Mouse (Mus musculus): ENCODE data around the gene Setdb1. TPM values are rescaled to one million over a fixed set of nuclear protein-coding genes. Genes with fewer than 3 reads are reported as not detected.

Gene Setdb1
- polyA plus RNA-seq, 1 experiment from 2014 or later = 53.6 TPM

DNA sequence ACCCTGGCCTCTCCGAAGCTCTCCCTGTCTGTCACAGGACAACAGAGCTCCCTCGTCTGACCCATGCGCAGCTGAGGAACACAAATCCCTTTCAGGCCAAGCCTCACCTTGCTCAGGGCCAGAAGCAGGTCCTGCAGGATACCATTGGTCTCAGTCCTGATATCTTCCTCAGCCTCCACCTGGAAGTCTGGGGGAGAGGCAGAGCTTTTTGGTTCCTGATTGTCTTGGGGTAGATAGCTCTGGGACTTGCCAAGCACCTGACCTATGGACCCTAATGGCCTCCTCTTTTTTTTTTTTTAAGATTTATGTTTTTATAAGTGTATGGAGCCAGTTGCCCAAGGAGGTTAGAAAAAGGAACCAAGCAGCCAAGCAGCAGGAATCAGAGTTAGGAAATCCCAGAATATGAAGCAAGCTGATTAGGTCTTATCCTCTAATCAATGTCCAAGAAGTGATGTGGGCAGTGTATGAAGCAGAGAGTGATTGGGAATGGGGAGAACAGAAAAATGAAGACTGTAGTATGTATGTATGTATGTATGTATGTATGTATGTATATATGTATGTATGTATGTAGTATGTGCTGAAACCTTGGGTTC lies 55.7 kb downstream of the Setdb1 start:
- H3K4me1 ChIP-seq (ENCODE audit: control insufficient read depth, insufficient read depth, low read length) = no peaks in the 10 kb centered on the region
- H3K4me3 ChIP-seq (replicated peaks; ENCODE audit: low read depth, low read length) = no peak overlapping the region
- no peak for ATAC-seq (ENCODE audit: low FRiP score, low TSS enrichment)
- no peaks in the 10 kb centered on the region for H3K27me3 ChIP-seq (ENCODE audit: control insufficient read depth, insufficient read depth, low read length)
- WGBS = 79% methylated on average over 3 of the region's 3 CpGs
- DNase-seq = no peak
- H3K9ac ChIP-seq (replicated peaks; ENCODE audit: low read length) = no peak overlapping the region
- no peak overlapping the region for H3K27ac ChIP-seq (replicated peaks; ENCODE audit: low read depth, low read length)
- no peaks in the 10 kb centered on the region for H3K9me3 ChIP-seq (ENCODE audit: control insufficient read depth, low read length)
- H3K36me3 ChIP-seq (ENCODE audit: control insufficient read depth, insufficient read depth, low read length) = peaks cover 3% of the 10 kb centered on the region; the same call in 1 of the 2 replicates
- H3K4me2 ChIP-seq (ENCODE audit: low read length) = no peak overlapping the region

DNA sequence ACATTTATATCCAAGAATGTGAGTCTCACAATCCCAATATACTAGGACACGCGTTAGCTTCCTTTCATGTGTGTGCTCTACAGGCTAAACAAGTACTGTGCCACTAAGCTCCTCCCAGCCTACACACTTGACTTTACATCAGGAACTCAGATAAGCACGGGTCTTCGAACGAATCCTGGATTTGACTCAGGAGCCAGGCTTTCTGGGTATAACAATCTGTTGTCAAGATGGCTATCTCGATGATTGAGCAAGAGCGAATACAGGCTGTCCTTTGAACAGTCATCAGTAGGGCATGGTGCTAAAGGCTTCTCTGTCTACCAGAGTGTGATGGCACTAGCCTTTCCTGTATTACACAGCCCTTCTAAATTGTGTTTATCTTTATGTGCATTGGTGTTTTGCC lies 59.0 kb downstream of the Setdb1 start:
- H3K4me2 ChIP-seq (ENCODE audit: low read length) = no peak overlapping the region
- DNase-seq (no peak), ATAC-seq (ENCODE audit: low FRiP score, low TSS enrichment) (no peak)
- H3K4me3 ChIP-seq (replicated peaks; ENCODE audit: low read depth, low read length) = no peak overlapping the region
- no peaks in the 10 kb centered on the region for H3K4me1 ChIP-seq (ENCODE audit: control insufficient read depth, insufficient read depth, low read length)
- H3K9me3 ChIP-seq (ENCODE audit: control insufficient read depth, low read length) = no peaks in the 10 kb centered on the region
- H3K9ac ChIP-seq (replicated peaks; ENCODE audit: low read length) = no peak overlapping the region
- no peaks in the 10 kb centered on the region for H3K27me3 ChIP-seq (ENCODE audit: control insufficient read depth, insufficient read depth, low read length)
- no peak overlapping the region for H3K27ac ChIP-seq (replicated peaks; ENCODE audit: low read depth, low read length)
- H3K36me3 ChIP-seq (ENCODE audit: control insufficient read depth, insufficient read depth, low read length) = peaks cover 30% of the 10 kb centered on the region
- WGBS = 92% methylated on average over 7 of the region's 7 CpGs

DNA sequence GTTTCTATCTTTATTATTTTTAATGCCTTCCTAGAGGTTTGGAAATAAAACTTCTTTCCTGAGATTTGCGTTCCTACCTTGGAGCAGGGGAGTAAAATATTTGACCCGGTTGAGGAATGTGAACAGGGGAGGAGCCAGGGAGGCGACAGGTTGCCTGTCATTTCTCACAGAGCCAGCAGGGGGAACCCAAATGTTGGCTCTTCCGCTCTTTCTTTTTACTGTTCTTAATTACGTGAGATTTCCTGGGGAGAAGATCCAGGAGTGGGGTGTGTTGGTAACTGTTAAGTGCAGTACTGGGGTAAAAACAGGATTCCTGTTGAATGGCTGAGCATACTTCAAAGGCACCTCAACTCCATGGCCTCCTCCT lies 60.9 kb downstream of the Setdb1 start:
- no peak overlapping the region for H3K27ac ChIP-seq (replicated peaks; ENCODE audit: low read depth, low read length)
- H3K4me2 ChIP-seq (ENCODE audit: low read length) = no peak overlapping the region
- H3K4me3 ChIP-seq (replicated peaks; ENCODE audit: low read depth, low read length) = no peak overlapping the region
- no peak overlapping the region for H3K9ac ChIP-seq (replicated peaks; ENCODE audit: low read length)
- H3K9me3 ChIP-seq (ENCODE audit: control insufficient read depth, low read length) = no peaks in the 10 kb centered on the region
- DNase-seq = peak; percentile 70
- no peaks in the 10 kb centered on the region for H3K4me1 ChIP-seq (ENCODE audit: control insufficient read depth, insufficient read depth, low read length)
- no peak for ATAC-seq (ENCODE audit: low FRiP score, low TSS enrichment)
- 13% methylated on average over 5 of the region's 5 CpGs for WGBS
- H3K36me3 ChIP-seq (ENCODE audit: control insufficient read depth, insufficient read depth, low read length) = peaks cover 47% of the 10 kb centered on the region
- H3K27me3 ChIP-seq (ENCODE audit: control insufficient read depth, insufficient read depth, low read length) = no peaks in the 10 kb centered on the region

DNA sequence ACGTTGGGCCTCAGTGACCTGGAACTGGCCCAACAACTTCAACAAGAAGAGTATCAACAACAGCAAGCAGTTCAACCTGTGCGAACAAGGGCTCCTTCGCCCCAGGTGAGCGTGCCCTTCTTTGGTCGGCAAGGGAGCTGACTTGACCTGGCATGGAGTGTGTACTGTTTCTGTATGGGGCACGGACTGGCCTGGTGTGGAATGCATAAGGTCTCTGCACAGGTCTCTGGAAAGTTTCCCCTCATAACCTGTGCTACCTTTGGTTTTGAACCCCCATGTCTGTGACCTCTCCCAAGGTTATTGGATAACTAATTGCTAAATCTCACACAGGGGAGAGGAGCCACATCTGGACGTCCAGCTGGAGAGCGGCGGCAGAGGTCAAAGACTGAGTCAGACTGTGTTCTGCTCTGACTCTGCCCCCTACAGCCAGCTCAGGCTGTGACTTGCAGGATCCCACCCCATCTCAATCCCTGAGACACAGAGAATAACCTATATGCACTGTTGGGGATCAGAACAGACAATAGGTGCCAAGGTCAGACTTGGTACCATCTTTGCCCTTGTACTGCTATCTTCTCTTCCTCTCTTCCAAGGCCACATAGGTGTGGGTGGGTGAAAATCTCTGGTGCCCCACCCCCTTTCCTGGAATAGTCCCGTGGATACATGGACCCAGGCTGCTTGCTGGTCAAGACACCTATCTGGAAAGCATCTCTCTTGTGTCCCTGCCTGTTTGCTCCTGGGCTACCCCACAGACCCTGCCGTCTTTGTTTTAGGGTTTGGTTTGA lies 61.5 kb downstream of the Setdb1 start:
- DNase-seq (no peak), ATAC-seq (ENCODE audit: low FRiP score, low TSS enrichment) (no peak)
- Histone ChIP-seq H3K27ac (replicated peaks; ENCODE audit: low read depth, low read length) (no peak overlapping the region), H3K36me3 (ENCODE audit: control insufficient read depth, insufficient read depth, low read length) (peaks cover 53% of the 10 kb centered on the region), H3K4me2 (ENCODE audit: low read length) (no peak overlapping the region), H3K9me3 (ENCODE audit: control insufficient read depth, low read length) (no peaks in the 10 kb centered on the region), H3K4me3 (replicated peaks; ENCODE audit: low read depth, low read length) (no peak overlapping the region), H3K9ac (replicated peaks; ENCODE audit: low read length) (no peak overlapping the region), H3K4me1 (ENCODE audit: control insufficient read depth, insufficient read depth, low read length) (no peaks in the 10 kb centered on the region), H3K27me3 (ENCODE audit: control insufficient read depth, insufficient read depth, low read length) (no peaks in the 10 kb centered on the region)
- WGBS = 87% methylated on average over 11 of the region's 11 CpGs

DNA sequence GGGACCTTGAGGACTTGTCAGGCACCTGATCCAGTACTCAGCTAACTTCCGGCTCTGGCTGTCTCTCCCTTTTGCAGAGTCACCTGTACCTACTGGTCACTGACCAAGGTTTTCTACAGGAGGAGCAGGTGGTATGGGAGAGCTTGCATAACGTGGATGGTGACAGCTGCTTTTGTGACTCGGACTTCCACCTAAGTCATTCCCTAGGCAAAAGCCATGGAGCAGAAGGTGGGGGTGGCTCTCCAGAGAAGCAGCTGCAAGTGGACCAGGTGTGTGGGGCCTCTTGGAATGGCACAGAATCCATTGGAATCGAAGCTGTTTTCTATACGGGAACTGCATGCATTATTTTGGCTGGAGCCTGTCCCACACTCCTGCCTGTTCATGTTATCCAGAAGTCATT lies 62.3 kb downstream of the Setdb1 start:
- peaks cover 61% of the 10 kb centered on the region for H3K36me3 ChIP-seq (ENCODE audit: control insufficient read depth, insufficient read depth, low read length)
- WGBS = 91% methylated on average over 5 of the region's 5 CpGs
- no peak for ATAC-seq (ENCODE audit: low FRiP score, low TSS enrichment)
- H3K4me2 ChIP-seq (ENCODE audit: low read length) = no peak overlapping the region
- no peak overlapping the region for H3K9ac ChIP-seq (replicated peaks; ENCODE audit: low read length)
- no peaks in the 10 kb centered on the region for H3K9me3 ChIP-seq (ENCODE audit: control insufficient read depth, low read length)
- H3K27ac ChIP-seq (replicated peaks; ENCODE audit: low read depth, low read length) = no peak overlapping the region
- no peak overlapping the region for H3K4me3 ChIP-seq (replicated peaks; ENCODE audit: low read depth, low read length)
- no peaks in the 10 kb centered on the region for H3K27me3 ChIP-seq (ENCODE audit: control insufficient read depth, insufficient read depth, low read length)
- DNase-seq = no peak
- H3K4me1 ChIP-seq (ENCODE audit: control insufficient read depth, insufficient read depth, low read length) = no peaks in the 10 kb centered on the region

DNA sequence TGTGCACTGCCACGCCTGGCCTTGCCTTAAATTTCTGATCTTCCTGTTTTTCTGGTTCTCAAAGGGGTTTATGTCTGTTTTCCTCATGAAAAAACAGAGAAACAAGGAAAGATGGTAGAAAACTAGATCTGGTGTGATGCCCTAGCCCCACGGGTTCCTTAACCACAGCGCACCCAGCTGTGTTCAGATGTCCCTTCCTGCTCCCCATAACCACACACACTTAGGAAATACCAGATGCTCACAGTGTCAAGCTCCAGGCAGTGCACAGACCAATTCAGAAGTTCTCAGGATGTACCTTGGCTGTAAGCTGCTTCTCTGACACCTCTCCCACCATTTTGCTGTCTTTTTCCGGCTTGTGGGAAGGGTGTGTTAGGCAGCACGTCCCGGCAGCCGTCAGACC lies 62.7 kb downstream of the Setdb1 start:
- ATAC-seq (ENCODE audit: low FRiP score, low TSS enrichment) = no peak

DNA sequence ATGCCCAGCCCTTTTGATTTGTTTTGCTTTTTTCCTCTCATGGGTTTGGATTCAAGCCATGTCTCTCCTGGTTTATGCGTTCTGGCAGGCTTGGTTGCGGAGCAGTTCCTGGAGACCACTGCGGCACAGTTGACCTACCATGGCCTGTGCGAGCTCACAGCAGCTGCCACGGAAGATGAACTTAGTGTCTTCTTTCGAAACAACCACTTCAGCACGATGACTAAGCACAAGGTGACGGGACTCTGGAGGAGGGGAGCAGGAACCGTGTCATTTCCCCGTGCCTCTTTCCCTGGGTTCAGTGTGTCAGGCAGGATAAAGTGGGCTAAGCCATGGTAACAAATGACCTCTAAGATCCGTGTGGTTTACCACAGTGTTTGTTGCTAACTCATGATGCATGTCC lies 63.5 kb downstream of the Setdb1 start:
- ATAC-seq (ENCODE audit: low FRiP score, low TSS enrichment) (no peak), DNase-seq (no peak)
- H3K4me1 ChIP-seq (ENCODE audit: control insufficient read depth, insufficient read depth, low read length) = no peaks in the 10 kb centered on the region
- H3K27me3 ChIP-seq (ENCODE audit: control insufficient read depth, insufficient read depth, low read length) = no peaks in the 10 kb centered on the region
- H3K4me3 ChIP-seq (replicated peaks; ENCODE audit: low read depth, low read length) = no peak overlapping the region
- no peak overlapping the region for H3K4me2 ChIP-seq (ENCODE audit: low read length)
- no peak overlapping the region for H3K27ac ChIP-seq (replicated peaks; ENCODE audit: low read depth, low read length)
- 85% methylated on average over 11 of the region's 11 CpGs for WGBS
- peaks cover 68% of the 10 kb centered on the region for H3K36me3 ChIP-seq (ENCODE audit: control insufficient read depth, insufficient read depth, low read length)
- no peak overlapping the region for H3K9ac ChIP-seq (replicated peaks; ENCODE audit: low read length)
- H3K9me3 ChIP-seq (ENCODE audit: control insufficient read depth, low read length) = no peaks in the 10 kb centered on the region

More for the DNA sequence above, 62.7 kb downstream of the Setdb1 start:
- H3K9ac ChIP-seq (replicated peaks; ENCODE audit: low read length) = no peak overlapping the region
- WGBS = 87% methylated on average over 7 of the region's 7 CpGs
- H3K27ac ChIP-seq (replicated peaks; ENCODE audit: low read depth, low read length) = no peak overlapping the region
- H3K27me3 ChIP-seq (ENCODE audit: control insufficient read depth, insufficient read depth, low read length) = no peaks in the 10 kb centered on the region
- no peak for DNase-seq
- H3K4me2 ChIP-seq (ENCODE audit: low read length) = no peak overlapping the region
- no peaks in the 10 kb centered on the region for H3K4me1 ChIP-seq (ENCODE audit: control insufficient read depth, insufficient read depth, low read length)
- peaks cover 65% of the 10 kb centered on the region for H3K36me3 ChIP-seq (ENCODE audit: control insufficient read depth, insufficient read depth, low read length)
- no peaks in the 10 kb centered on the region for H3K9me3 ChIP-seq (ENCODE audit: control insufficient read depth, low read length)
- H3K4me3 ChIP-seq (replicated peaks; ENCODE audit: low read depth, low read length) = no peak overlapping the region

DNA sequence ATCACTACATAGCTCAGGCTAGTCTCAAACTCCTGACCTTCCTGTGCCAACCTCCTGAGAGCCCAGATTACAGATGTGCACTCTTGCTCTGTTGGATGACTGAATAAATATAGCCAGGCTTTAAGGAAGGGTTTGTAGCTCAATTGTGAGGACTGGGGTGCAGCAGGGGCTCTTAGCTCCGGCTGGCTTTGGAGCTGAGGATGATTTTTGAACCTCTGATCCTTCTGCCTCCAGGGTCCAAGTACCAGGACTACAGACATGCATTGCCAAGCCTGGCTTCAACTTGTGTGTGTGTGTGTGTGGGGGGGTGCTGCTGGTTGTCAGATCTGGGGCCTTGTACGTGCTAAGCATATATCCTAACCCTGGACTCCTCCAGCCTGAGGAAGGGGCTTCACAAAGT lies 64.1 kb downstream of the Setdb1 start:
- Histone ChIP-seq H3K27me3 (ENCODE audit: control insufficient read depth, insufficient read depth, low read length) (no peaks in the 10 kb centered on the region), H3K4me3 (replicated peaks; ENCODE audit: low read depth, low read length) (no peak overlapping the region), H3K4me1 (ENCODE audit: control insufficient read depth, insufficient read depth, low read length) (no peaks in the 10 kb centered on the region), H3K4me2 (ENCODE audit: low read length) (no peak overlapping the region), H3K9ac (replicated peaks; ENCODE audit: low read length) (no peak overlapping the region), H3K36me3 (ENCODE audit: control insufficient read depth, insufficient read depth, low read length) (peaks cover 74% of the 10 kb centered on the region), H3K27ac (replicated peaks; ENCODE audit: low read depth, low read length) (no peak overlapping the region), H3K9me3 (ENCODE audit: control insufficient read depth, low read length) (no peaks in the 10 kb centered on the region)
- ATAC-seq (ENCODE audit: low FRiP score, low TSS enrichment) (no peak), DNase-seq (no peak)
- WGBS = 83% methylated on average over 2 of the region's 2 CpGs

DNA sequence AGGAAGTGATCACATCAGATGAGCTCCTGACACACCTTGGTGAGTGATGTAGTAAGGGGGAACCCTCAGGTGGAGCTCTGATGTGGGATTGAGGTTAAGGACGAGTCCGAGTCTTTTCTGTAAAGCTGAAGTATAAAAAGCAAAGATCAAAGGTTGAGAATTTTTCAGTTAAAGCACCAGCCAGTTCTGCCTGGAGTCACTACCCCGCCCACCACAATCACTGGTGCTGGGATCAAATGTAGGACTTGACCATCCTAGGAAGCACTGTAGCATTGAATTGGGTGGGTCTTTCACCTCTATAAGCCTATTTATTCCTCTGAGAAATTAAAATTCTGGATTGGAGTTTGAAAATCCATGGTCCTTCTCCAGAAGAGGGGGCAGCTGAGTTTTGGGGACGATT lies 66.0 kb downstream of the Setdb1 start:
- Histone ChIP-seq H3K4me3 (replicated peaks; ENCODE audit: low read depth, low read length) (no peak overlapping the region), H3K4me1 (ENCODE audit: control insufficient read depth, insufficient read depth, low read length) (no peaks in the 10 kb centered on the region), H3K9ac (replicated peaks; ENCODE audit: low read length) (no peak overlapping the region), H3K9me3 (ENCODE audit: control insufficient read depth, low read length) (no peaks in the 10 kb centered on the region), H3K27ac (replicated peaks; ENCODE audit: low read depth, low read length) (no peak overlapping the region), H3K27me3 (ENCODE audit: control insufficient read depth, insufficient read depth, low read length) (no peaks in the 10 kb centered on the region), H3K4me2 (ENCODE audit: low read length) (no peak overlapping the region), H3K36me3 (ENCODE audit: control insufficient read depth, insufficient read depth, low read length) (peaks cover 78% of the 10 kb centered on the region)
- WGBS = 93% methylated on average over 4 of the region's 4 CpGs
- no peak for DNase-seq
- no peak for ATAC-seq (ENCODE audit: low FRiP score, low TSS enrichment)
